Mouse (Mus musculus) adipocyte (in vitro differentiated cells): ENCODE measurements around the gene Hfe.
A peak's percentile ranks its signal among the peaks of the same experiment; 100 is the strongest.
"Not testable (repeated sequence)": the region's sequence is repeated elsewhere in the genome, so short reads cannot be mapped to it uniquely, and the experiment has no call there.

Source experiments
- DNase-seq: peaks from one replicate; pipeline ENCODE4 v3.0.0-alpha.2; 2016; ENCODE audit warnings: low spot score

Hfe gene

DNA sequence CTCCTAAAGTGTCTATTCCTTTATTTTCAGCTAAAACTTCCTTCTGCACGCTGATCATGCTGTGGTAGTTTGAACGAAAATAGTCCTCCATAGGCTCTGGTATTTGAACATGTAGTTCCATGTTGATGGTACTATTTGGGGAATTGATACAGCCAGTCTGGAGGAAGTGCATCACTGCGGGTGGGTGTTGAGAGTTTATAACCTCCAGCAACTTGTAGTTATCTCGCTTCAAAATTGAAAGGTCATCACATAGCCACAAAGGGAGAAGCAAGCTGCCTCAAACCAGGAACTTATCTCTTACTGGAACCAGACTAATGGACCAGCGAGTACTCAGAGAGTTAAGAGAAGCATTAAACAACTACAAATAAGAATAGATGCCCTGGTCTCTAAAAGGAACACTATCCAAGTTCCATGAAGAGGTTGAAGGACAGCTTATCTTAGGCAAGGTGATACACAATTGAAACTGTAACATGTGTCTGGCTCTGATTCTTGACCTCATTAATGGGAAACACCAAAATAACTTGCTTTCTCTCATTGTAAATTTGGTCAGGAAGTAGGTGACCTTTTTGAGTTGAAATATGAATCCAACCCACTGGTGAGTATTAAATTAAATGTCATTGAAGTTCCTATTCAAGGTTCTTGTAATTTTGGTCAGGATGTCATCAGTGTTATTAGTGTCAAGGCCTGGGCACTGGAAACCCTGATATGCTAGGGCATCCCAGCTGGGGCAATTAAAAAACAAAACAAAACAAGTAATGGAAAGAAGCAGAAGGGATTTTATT lies 5.8 kb upstream of the Hfe start:
- no peak for DNase-seq

DNA sequence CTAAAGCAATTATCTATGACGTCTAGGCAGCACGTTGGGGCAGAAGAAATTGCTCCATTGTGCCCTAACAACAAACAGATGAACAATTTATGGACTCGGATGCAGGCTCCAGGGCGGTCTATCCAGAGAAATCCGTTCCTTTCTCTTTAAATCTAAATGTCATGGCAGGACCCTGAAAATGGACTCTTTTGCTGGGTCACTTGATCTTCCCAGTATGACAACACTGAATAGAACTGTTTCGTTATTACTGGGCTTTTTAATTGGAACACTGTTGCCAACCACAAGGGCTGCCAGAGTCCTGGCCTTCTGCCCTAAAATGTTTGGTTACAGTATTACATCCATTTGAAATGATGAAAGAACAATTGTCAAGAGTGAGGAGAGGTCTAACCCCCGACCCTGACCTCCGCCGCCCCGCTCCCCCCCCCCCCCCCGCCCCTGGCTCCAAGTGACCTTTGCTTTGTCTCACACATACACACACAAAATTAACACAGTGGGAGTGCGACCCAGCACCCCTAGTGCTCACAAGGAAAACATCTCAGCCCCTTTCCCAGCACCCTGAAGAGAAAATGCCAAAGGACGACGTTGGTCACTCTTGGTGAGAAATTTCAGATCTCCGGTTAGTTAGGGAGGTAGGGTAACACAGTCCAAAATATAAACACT lies 810 bp downstream of the Hfe start:
- peak; percentile 57 for DNase-seq

DNA sequence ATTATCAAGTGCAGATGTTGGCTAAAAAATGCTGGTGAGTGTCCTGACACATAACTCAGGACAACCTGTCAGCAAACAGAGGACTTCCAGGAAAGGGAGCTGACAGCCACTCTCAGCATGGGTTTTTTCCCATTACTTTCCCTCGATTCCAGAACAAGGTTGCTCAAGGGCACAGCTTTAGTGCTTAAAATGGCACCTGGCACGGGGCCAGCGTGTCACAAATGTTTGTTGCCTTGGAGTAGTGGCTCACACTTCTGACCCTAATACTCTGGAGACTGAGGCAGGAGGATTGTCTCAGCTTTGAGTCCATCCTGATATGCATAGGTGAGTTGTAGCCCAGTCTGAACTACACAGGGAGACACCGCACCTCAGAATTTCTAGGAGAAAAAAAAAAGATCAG lies 2.0 kb downstream of the Hfe start:
- no peak for DNase-seq

DNA sequence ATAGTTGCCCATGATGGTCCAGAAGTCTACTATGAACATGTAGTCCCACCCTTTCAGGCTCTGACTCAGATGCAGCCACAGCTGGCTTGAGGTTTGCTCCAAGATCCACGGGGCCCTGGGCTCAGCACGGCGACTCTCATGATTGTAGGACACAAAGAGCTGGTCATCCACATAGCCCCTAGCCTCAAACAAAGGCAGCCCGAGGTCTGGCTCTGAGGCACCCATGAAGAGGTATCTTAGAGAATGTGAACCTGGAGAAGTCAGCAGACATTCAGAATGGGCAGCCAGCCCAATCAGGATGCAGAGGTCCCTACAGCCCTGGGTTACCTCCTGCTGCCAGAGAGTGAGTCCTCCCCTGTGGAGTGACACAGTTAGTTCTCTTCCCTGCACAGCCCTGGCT lies 2.6 kb downstream of the Hfe start:
- DNase-seq: no peak

DNA sequence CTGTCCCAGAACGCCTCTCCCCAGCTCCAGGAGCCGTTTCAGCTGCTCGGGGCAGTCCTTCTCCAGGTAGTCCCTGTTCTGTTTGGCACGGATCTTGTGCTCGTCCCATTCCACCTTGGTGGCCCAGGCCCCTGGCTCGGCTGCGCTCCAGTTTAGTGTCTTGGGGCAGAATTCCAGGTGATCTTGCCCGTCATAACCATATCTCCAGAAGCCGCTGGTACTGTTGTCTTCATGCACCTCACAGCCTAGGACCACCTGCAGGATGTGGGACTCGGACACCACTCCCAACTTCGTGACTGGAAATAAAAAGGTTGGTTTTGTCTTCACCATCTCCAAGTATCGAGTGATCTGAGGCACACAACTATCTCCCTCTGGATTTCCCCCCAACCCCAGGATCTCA lies 3.9 kb downstream of the Hfe start:
- no peak for DNase-seq

DNA sequence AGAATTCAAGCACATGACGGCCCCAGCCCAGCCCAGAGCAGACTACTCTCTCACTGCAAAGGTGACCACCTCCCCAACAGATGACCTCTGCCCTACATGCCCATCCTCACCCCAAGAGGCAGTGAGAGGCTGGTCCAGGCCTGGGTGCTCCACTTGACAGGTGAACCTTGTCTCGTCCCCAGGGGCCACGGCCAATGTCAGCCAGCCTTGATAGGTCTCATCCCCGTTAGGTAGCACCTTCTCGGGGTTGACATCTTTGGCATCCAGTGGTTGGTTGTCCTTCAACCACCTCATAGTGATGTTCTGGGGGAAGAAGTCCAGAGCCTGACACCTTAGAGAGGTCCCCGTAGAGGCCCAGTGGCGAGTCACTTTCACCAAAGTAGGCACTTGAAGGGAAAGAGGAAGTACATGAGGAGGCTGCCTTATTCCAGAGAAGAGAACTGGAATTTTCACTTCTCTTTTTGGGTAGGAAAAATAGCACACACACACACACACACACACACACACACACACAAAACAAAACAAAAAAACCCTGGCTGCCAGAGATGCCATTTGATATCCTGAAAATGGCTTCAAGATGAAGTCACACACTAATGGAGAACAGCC lies 4.8 kb downstream of the Hfe start:
- no peak for DNase-seq

DNA sequence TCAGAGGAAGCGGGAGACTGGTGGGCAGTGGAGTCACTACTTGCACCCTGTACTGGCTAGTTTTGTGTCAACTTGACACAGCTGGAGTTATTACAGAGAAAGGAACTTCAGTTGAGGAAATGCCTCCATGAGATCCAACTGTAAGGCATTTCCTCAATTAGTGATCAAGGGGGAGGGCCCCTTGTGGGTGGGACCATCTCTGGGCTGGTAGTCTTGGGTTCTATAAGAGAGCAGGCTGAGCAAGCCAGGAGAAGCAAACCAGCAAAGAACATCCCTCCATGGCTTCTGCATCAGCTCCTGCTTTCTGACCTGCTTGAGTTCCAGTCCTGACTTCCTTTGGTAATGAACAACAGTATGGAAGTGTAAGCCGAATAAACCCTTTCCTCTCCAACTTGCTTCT lies 7.9 kb downstream of the Hfe start:
- not testable (repeated sequence) for DNase-seq

DNA sequence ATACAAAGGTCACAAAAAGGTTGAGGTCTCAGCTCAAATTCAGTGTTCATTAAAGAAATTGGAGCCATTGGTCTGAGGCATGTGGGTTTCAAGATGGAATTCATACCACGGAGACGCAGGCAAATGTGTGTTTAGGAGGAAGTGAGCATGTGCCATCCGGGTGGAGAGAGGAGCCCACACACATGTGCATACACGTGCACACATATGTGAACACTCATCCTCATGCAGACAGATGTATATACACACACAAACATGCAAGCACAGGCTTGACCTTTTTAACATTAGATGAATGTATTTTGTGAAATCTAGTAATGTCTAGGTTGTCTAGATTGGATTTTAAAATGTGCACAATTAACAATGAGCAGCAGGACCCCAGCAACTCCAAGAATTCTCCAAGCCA lies 8.4 kb downstream of the Hfe start:
- DNase-seq: no peak

DNA sequence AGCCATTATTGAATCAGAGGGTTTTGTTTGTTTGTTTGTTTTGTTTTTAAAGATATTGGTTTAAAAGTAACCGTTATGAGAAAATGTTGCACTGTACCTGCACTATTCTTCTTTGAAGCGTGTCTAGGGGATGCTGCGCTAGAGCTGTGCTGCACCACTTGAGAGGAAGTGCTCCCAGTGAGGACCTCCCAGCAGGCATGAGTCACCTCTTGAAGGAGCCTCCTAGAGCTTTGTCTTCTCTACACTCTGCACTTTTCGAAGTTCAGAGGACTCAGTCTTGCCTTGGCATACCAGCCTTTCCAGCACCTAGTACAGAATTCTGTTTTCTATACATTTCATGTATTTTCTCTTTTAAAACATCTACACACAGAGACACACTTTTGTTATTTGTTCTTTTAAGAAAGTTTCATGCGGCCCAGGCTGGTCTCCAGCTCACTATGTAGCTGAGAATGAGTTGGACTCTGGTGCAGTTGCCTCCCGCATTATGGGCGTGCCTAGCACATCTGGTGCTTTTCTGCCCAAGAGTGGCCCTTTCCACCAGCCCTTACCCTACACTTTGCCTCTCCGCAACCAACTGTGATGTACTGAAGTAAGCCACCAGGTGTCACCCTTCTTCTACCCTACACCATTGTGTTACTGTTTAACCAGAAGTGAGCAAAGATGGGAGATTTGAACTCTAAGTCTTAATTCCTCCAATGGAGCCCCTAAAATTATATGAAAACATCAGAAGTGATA lies 9.7 kb downstream of the Hfe start:
- DNase-seq: peak; percentile 86

DNA sequence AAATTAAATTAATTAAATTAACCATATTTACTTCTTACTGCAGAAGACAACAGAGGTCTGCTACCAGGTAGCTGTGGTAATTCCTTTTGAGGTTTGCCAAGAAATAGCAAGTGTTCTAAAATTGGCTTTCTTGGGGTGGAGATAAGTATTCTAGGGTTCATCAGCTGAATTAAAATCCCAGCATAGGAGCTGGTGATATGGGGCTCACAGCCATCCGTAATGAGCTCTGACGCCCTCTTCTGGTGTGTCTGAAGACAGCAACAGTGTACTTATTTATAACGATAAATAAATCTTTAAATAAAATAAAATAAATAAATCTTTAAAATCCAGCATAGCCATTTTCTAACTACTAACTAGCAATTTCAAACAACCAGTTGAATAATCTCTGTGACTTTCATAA lies 10.9 kb downstream of the Hfe start:
- no peak for DNase-seq

DNA sequence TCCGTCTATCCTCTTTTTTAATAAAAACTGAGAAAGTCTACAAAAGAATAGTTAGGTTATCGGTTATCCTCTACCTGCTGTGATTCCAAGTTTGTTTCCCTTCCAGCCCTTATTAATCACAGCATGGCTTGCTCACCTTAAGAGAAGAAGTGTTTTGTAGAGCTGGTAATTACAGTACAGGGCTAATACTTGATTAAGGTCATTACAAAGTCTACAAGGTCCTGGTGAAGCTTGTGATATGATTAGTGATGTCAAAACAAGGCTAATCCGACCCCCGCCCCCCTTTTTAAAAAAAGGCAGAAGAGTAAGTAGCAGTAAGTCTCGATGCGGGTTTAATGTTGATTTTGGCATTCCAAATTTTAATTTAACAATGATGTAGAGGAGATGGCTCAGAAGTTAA lies 11.7 kb downstream of the Hfe start:
- DNase-seq: no peak

DNA sequence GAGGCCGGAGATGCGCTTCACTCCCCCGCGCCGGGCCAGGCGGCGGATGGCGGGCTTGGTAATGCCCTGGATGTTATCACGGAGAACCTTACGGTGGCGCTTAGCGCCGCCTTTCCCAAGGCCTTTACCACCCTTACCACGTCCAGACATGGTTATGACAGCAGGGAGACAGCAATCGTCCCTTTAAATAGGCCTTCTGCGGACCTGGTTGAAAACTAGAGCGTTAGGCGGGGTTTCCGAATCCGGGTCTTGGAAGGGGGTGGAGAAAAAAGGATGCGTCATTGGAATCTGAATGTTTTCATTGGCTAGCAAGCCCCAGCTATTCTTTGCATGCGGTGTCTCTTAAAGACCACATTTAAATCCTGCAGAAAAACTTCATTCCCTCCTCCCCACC lies 12.4 kb downstream of the Hfe start, which contains the start of gene Hist1h4c:
Hist1h4c (minus strand) TSS at position 155 of the 394 bp plus-strand sequence.
- peak; percentile 100 for DNase-seq

DNA sequence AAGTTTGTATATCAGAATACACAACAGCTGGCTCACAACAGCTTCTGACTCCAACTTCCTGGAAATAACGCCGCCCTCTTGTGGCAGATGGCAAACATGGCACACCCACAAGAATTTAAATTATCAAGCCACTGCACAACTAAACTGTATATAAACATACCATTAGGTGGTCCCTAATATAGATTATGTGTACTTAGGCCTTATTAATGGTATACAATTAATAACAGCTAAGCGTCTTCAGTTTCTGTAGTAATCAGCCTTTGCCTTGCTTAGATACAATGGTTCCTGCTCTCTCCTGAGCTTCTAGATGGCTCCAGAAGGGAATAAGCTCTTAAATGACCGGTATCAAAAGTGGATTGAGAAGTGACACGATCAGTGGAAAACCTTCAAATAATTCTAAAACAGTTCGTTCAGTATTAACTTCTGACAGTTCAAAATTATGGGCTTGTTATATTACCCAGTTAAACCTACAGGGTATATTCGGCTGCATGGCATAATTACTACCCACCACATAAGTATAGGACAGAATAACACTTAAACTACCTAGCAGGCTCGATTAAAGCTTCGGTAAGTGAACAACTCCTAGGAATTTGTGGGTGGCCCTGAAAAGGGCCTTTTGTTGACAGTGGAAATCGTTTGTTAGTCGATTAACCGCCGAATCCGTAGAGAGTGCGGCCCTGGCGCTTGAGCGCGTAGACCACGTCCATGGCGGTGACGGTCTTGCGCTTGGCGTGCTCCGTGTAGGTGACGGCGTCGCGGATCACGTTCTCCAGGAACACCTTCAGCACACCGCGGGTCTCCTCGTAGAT lies 13.0 kb downstream of the Hfe start:
- peak; percentile 86 for DNase-seq

DNA sequence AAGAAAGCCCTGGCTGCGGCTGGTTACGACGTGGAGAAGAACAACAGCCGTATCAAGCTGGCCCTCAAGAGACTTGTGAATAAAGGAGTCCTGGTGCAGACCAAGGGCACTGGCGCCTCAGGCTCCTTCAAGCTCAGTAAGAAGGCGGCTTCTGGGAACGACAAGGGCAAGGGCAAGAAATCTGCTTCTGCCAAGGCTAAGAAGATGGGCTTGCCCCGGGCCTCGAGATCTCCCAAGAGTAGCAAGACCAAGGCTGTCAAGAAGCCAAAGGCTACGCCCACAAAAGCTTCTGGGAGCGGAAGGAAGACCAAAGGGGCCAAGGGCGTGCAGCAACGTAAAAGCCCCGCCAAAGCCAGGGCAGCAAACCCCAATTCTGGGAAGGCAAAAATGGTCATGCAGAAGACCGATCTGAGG lies 14.6 kb downstream of the Hfe start:
- no peak for DNase-seq

DNA sequence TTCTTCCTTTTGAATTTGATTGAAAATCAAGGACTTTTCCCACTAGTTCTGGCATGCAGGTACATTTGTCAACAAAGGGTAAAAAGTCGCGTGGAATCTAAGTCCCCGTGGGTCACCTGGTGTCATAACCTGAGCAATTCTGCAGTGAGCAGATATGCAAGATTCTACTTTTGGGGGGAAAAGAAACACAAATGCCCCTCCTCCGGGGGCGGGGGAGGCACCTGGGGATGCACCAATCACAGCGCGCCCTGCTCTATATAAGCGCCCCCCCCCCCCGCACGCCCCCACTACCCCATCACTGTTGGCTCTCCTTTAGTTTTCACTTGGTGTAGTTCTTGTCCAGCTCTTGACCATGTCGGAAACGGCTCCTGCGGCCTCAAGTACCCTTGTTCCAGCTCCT lies 15.1 kb downstream of the Hfe start, which contains the start of gene Hist1h1t:
Hist1h1t (plus strand) TSS at position 301 of the 400 bp plus-strand sequence.
- no peak for DNase-seq

DNA sequence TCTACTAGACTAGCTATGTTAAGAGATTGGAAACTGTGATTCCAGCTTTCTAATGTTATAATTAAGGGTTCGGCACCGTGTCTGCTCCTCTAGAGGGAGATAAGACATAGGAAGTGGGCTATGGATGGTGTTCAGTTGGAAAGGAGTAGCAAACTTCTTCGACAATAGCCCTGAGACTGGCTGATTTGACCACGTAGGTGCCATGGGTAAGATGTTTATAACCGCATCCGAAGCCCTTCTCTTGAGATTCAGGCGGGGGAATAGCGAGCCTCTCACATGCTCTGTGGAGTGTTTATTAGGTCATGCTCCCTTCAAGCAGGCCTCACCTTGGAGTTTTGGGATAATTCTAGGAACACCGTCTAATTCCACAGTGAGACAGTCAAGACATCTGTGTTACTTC lies 15.7 kb downstream of the Hfe start:
- no peak for DNase-seq

DNA sequence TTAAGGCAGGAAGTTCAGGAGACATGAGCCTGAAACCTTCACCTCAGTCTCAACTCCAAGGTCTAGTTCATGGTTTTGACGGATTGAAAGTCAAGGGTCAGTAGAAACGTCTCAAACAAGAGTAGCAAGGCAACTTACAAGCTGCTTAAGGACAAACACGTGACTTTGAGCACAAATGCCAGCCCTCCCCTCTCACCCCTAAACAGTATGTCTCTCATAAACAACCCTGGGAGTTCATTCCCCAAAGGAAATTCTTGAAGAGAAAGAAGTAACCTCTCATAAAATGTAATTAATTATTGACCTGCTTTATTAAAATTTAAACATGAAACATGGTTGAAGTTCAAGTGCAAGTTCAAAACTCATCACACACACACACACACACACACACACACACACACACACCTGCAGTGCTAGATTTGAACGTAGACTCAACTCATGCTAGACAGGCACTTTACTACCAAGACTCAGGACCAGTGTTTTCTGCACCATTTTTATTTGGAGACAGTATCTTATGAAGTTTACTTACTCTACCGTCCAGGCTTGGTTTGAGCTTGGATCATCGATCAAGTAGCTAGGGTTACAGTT lies 16.7 kb downstream of the Hfe start:
- DNase-seq: peak; percentile 40

DNA sequence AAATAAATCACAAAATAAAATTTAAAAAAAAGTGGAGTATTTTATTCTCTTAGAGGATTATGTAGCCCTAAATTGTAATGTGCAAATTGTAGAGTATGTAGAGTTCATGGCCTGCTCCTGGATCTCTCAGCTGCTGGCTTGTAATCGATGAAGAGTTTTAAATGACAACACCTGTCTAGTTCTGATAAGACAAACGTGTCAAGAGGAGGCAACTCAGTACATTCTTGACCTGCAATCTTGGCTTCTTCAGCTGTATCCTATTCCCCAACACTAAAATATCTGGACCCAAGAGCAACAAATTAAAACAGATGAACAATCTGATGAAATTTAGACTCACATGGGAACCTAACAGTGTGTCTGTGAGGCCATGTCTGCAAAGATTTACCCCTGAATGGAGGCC lies 21.2 kb downstream of the Hfe start:
- no peak for DNase-seq

DNA sequence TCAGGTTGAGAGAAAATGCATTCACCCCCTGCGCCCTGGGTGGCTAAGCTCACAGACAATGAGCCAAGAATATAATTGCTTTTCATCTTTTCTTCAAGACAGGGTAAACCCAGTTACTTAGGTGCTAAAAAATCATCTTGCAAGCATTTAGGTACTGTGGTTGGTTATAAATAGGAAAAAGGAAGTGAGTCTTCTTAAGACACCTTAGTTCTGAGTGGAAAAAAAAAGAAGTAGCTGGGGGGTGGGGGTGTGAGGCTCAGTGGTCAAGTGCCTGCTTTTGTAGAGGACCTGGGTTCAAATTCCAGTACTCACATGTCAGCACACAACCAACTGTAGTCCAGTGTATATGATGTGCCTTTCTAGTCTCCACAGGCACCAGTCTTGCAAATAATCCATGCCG lies 21.7 kb downstream of the Hfe start:
- DNase-seq: no peak

DNA sequence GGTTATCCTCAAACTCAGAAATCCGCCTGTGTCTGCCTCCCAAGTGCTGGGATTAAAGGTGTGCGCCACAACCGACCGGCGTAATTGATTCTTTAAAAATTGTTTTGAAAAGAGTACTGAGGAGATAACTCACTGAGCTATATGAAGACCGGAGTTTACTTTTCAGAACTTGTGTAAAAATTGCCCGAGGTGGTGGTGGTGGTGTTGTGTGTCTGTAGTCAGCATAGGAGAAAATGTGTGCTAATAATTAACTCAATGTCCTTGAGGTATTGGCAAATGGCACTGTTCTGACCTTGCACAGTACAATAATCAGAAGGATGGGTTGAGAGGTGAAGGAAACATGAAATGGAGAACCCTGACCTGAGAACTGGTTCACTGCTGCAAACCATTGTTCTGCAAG lies 22.7 kb downstream of the Hfe start:
- no peak for DNase-seq

DNA sequence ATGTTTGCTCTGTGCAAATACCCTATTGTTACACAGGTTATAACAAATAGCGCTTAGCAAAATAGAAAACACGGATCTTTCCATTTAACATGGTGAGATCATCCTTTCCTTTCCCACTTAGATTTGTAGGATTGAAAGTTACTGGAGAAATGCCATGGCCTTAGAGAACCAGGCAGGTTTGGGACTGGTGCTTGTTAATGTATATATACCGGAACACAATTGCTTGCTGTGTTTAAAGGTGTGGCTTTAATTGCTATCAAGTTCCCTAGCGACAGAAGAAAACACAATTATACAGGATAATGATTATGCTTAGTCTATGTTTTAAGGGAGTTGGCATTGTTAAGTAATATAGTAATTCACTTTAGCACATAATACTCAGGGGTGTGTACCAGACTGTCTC lies 23.5 kb downstream of the Hfe start:
- no peak for DNase-seq
